Mouse (Mus musculus): ENCODE data around the gene Upb1. TPM values are rescaled to one million over a fixed set of nuclear protein-coding genes. Genes with fewer than 3 reads are reported as not detected.
"Not testable (repeated sequence)": the region's sequence is repeated elsewhere in the genome, so short reads cannot be mapped to it uniquely, and the experiment has no call there.

The Upb1 gene
- polyA plus RNA-seq, 1 experiment from 2014 or later: 12.0 TPM

DNA sequence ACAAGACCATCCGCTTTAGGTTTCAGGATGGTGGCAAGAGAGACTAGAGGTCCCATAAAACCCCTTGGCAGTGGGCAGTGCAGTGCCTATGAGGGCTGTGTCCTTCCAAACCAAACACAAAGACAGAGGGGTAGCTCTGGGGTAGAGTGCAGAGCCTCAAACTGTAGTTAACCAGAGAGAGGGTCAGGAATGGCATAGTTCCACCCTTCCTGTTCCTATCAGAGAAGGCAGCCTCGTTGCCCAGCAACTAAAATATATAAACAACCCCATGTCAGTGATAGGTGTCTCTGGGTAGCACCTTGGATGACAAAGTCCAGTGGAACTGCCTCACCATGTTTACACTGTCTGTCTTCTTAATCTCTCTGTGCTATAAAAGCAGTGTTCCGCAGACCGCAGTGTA lies 40.9 kb downstream of the Upb1 start:
- Histone ChIP-seq H3K27me3 (no peaks in the 10 kb centered on the region), H3K9me3 (replicated peaks) (no peaks in the 10 kb centered on the region), H3K36me3 (no peaks in the 10 kb centered on the region), H3K4me3 (replicated peaks) (no peak overlapping the region), H3K4me2 (no peak overlapping the region), H3K9ac (no peak overlapping the region), H3K4me1 (replicated peaks) (0 out of 2 replicates have a peak, but pooled peaks cover 11% of the 10 kb centered on the region), H3K27ac (no peak overlapping the region)
- no peak for ATAC-seq (ENCODE audit: low read depth)
- no peak for DNase-seq
- WGBS (ENCODE audit: insufficient replicate concordance): 55% methylated on average over 4 of the region's 4 CpGs

DNA sequence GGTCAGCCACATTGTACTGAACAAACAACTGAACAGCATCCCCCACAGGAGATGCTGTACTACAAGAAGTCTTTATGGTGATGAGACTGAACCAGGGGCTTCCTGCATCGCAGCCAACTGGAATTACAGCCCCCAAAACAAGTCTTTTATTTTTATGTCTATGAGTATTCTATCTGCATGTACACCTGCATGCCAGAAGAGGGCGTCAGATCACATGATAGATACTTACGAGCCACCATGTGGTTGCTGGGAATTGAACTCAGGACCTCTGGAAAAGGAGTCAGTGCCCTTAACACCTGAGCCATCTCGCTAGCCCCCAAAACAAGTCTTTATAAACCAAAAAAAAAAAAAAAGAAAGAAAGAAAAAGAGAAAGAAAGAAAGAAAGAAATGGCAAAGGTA lies 42.1 kb downstream of the Upb1 start:
- no peaks in the 10 kb centered on the region for H3K9me3 ChIP-seq (replicated peaks)
- H3K4me1 ChIP-seq (replicated peaks): 0 out of 2 replicates have a peak, but pooled peaks cover 11% of the 10 kb centered on the region
- DNase-seq (no peak), ATAC-seq (ENCODE audit: low read depth) (no peak)
- H3K4me3 ChIP-seq (replicated peaks): no peak overlapping the region
- no peak overlapping the region for H3K4me2 ChIP-seq
- no peaks in the 10 kb centered on the region for H3K36me3 ChIP-seq
- H3K9ac ChIP-seq: no peak overlapping the region
- peaks cover 3% of the 10 kb centered on the region; the same call in 1 of the 2 replicates for H3K27me3 ChIP-seq
- no peak overlapping the region for H3K27ac ChIP-seq
- 60% methylated on average over 4 of the region's 4 CpGs for WGBS (ENCODE audit: insufficient replicate concordance)

DNA sequence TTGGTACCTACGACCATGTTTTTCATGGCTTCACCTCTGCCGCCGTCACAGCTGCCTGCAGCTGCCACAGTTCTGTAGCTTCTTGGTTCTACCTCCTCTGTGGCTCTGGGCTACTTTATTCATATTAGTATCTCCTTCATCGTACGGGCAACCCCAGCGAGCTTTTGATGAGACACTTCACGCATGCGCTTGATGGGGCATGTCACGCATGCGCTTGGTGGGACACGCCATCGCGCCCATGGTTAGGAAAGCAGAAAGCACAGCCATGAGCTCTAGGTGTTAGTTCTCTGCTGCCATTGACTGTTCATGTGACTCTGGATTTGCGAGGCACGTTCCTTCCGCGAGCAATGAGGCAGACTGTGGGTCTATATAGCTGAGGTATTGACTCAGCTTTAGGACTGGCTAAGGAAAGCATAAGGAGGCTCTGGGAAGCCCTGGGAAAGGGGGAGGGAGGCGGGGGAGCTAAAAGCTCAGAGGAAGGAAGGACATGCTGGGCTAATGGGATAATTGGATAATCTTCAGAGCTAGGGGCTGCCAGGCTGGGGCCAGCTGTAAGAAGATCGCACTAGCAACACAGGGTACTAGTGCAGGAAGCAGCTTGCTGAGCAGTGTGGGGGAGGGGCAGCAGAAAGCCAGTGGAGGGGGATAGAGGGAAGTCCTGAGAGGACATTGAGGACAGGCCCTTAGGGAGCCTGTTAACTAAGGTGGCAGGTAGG lies 43.4 kb downstream of the Upb1 start:
- Histone ChIP-seq H3K4me2 (no peak overlapping the region), H3K9me3 (replicated peaks) (no peaks in the 10 kb centered on the region), H3K27ac (no peak overlapping the region), H3K36me3 (no peaks in the 10 kb centered on the region), H3K4me1 (replicated peaks) (0 out of 2 replicates have a peak, but pooled peaks cover 16% of the 10 kb centered on the region), H3K9ac (no peak overlapping the region), H3K27me3 (peaks cover 3% of the 10 kb centered on the region; the same call in 1 of the 2 replicates), H3K4me3 (replicated peaks) (no peak overlapping the region)
- 61% methylated on average over 19 of the region's 19 CpGs for WGBS (ENCODE audit: insufficient replicate concordance)
- DNase-seq: no peak
- peak; percentile 41; the same call in 1 of the 2 replicates for ATAC-seq (ENCODE audit: low read depth)

- Histone ChIP-seq H3K4me1 (replicated peaks) (0 out of 2 replicates have a peak, but pooled peaks cover 16% of the 10 kb centered on the region), H3K4me3 (replicated peaks) (no peak overlapping the region), H3K36me3 (no peaks in the 10 kb centered on the region), H3K9ac (no peak overlapping the region), H3K27ac (no peak overlapping the region), H3K27me3 (peaks cover 3% of the 10 kb centered on the region; the same call in 1 of the 2 replicates), H3K9me3 (replicated peaks) (no peaks in the 10 kb centered on the region), H3K4me2 (no peak overlapping the region)
- 52% methylated on average over 8 of the region's 8 CpGs for WGBS (ENCODE audit: insufficient replicate concordance)
- DNase-seq: no peak
- no peak for ATAC-seq (ENCODE audit: low read depth)
Measured at GRCm38 (mm10) chr10:75445030-75445429, 44.1 kb downstream of the Upb1 start.

DNA sequence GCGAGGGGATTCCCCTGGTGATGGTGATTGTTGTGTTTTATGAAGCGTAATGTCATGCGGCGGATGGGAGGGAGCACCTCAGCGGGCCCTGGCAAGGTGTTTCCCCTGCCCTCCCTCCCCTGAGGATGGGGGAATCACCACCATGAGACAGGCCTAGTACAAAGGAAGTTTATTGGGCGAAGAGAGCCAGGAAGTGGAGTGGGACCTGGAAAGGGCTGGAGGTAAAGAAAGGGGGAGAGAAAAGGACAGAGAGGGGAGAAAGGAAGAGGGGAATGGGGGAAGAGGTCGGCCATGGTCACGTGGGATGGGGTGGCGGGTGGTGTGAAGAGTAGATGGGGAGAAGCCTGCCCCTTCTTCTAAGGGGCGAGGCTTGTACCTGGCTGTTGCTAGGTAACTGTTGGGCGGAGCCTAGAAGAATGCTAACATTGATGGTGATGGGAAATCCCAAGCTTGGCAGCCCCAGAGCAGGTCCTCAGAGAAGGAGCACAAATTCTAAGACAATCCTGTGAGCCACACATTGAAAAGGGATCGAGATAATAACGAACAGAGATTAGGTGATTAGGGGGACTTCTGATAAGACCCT lies 45.7 kb downstream of the Upb1 start:
- Histone ChIP-seq H3K27me3 (peaks cover 3% of the 10 kb centered on the region; the same call in 1 of the 2 replicates), H3K4me1 (replicated peaks) (peaks cover 16% of the 10 kb centered on the region; the same call in 1 of the 2 replicates), H3K9ac (no peak overlapping the region), H3K9me3 (replicated peaks) (no peaks in the 10 kb centered on the region), H3K36me3 (no peaks in the 10 kb centered on the region), H3K4me2 (no peak overlapping the region), H3K27ac (no peak overlapping the region), H3K4me3 (replicated peaks) (no peak overlapping the region)
- WGBS (ENCODE audit: insufficient replicate concordance): 46% methylated on average over 13 of the region's 13 CpGs
- DNase-seq: no peak
- ATAC-seq (ENCODE audit: low read depth): no peak

- Histone ChIP-seq H3K4me2 (no peak overlapping the region), H3K4me3 (replicated peaks) (no peak overlapping the region), H3K27ac (no peak overlapping the region), H3K36me3 (no peaks in the 10 kb centered on the region), H3K4me1 (replicated peaks) (peaks cover 16% of the 10 kb centered on the region; the same call in 1 of the 2 replicates), H3K27me3 (peaks cover 3% of the 10 kb centered on the region; the same call in 1 of the 2 replicates), H3K9ac (no peak overlapping the region), H3K9me3 (replicated peaks) (no peaks in the 10 kb centered on the region)
- DNase-seq (no peak), ATAC-seq (ENCODE audit: low read depth) (no peak)
- 64% methylated on average over 11 of the region's 11 CpGs for WGBS (ENCODE audit: insufficient replicate concordance)
Measured at GRCm38 (mm10) chr10:75447489-75447888, 46.6 kb downstream of the Upb1 start.

GRCm38 (mm10) chr10:75448806-75449420 lies 48.0 kb downstream of the Upb1 start:
- peaks cover 16% of the 10 kb centered on the region; the same call in 1 of the 2 replicates for H3K4me1 ChIP-seq (replicated peaks)
- H3K27me3 ChIP-seq: peaks cover 3% of the 10 kb centered on the region; the same call in 1 of the 2 replicates
- no peaks in the 10 kb centered on the region for H3K36me3 ChIP-seq
- no peak overlapping the region for H3K4me3 ChIP-seq (replicated peaks)
- ATAC-seq (ENCODE audit: low read depth): no peak
- H3K27ac ChIP-seq: no peak overlapping the region
- DNase-seq: no peak
- no peaks in the 10 kb centered on the region for H3K9me3 ChIP-seq (replicated peaks)
- no peak overlapping the region for H3K9ac ChIP-seq
- 58% methylated on average over 6 of the region's 6 CpGs for WGBS (ENCODE audit: insufficient replicate concordance)
- no peak overlapping the region for H3K4me2 ChIP-seq

DNA sequence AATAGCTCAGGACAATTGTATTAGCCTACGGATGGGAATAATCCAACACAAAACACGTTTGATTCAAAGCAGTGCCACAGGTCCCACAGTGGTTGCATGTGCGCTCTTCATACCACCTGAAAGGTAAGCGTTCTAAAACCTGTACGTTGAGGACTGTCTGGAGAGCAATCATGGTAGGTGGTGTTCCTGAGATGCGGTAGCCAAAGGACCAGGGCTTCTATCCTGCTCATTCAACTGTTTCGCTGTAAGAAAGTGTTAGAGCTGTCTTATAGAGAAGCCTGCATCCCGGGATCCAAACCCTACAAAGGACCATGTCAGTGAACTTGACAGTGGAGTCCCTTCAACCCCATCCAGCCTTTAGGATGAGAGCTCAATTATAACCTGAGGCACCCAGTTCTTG lies 49.4 kb downstream of the Upb1 start:
- Histone ChIP-seq H3K36me3 (no peaks in the 10 kb centered on the region), H3K27me3 (peaks cover 3% of the 10 kb centered on the region; the same call in 1 of the 2 replicates), H3K4me1 (replicated peaks) (peaks cover 5% of the 10 kb centered on the region; the same call in 1 of the 2 replicates), H3K9me3 (replicated peaks) (no peaks in the 10 kb centered on the region), H3K27ac (no peak overlapping the region), H3K4me2 (no peak overlapping the region), H3K4me3 (replicated peaks) (no peak overlapping the region), H3K9ac (no peak overlapping the region)
- DNase-seq (no peak), ATAC-seq (ENCODE audit: low read depth) (no peak)
- WGBS (ENCODE audit: insufficient replicate concordance): 62% methylated on average over 8 of the region's 8 CpGs

- H3K4me3 ChIP-seq (replicated peaks): no peak overlapping the region
- H3K9me3 ChIP-seq (replicated peaks): no peaks in the 10 kb centered on the region
- no peak overlapping the region for H3K27ac ChIP-seq
- no peak for DNase-seq
- no peak for ATAC-seq (ENCODE audit: low read depth)
- no peak overlapping the region for H3K4me2 ChIP-seq
- no peak overlapping the region for H3K9ac ChIP-seq
- peaks cover 5% of the 10 kb centered on the region; the same call in 1 of the 2 replicates for H3K4me1 ChIP-seq (replicated peaks)
- H3K27me3 ChIP-seq: peaks cover 3% of the 10 kb centered on the region; the same call in 1 of the 2 replicates
- 47% methylated on average over 10 of the region's 10 CpGs for WGBS (ENCODE audit: insufficient replicate concordance)
- H3K36me3 ChIP-seq: no peaks in the 10 kb centered on the region
Measured at GRCm38 (mm10) chr10:75451036-75451786, 50.3 kb downstream of the Upb1 start.

- H3K27ac ChIP-seq; H3K36me3 ChIP-seq; H3K9ac ChIP-seq; H3K4me2 ChIP-seq; H3K9me3 ChIP-seq (replicated peaks); H3K4me3 ChIP-seq (replicated peaks); ATAC-seq (ENCODE audit: low read depth); DNase-seq; H3K27me3 ChIP-seq; H3K4me1 ChIP-seq (replicated peaks): not testable (repeated sequence)
- WGBS (ENCODE audit: insufficient replicate concordance): 70% methylated on average over 11 of the region's 18 CpGs
Measured at GRCm38 (mm10) chr10:75456061-75456831, 55.3 kb downstream of the Upb1 start.
